Mouse (Mus musculus) ZHBTc4 (cell line): ENCODE measurements around the gene 4930522H14Rik.

Experiments
- DNase-seq: peaks from one replicate; pipeline ENCODE4 v3.0.0-alpha.2; 2011; ENCODE audit warnings: low read depth, low spot score

4930522H14Rik gene

DNA sequence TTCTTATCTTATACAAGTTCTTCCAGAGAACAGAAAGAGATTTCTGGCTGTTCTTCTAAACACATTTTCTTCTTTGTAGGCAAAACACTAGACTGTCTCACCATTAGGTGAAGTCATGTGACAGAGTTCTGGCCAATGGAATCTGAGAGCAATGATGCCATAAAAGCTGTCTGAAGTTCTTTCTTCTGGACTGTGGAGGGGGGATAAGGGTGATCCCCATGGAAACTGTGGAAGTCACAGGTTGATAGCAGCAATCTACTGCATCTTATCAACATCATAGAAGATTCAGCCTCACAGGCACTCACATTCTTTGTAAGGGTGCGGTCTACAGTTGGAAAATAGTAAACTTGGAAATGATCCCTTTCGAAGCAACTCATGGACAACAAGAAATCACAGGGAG, at the start of gene 4930522H14Rik:
Gene 4930522H14Rik (minus strand): TSS at position 187 of the 400 bp plus-strand sequence.
- DNase-seq = no peak

DNA sequence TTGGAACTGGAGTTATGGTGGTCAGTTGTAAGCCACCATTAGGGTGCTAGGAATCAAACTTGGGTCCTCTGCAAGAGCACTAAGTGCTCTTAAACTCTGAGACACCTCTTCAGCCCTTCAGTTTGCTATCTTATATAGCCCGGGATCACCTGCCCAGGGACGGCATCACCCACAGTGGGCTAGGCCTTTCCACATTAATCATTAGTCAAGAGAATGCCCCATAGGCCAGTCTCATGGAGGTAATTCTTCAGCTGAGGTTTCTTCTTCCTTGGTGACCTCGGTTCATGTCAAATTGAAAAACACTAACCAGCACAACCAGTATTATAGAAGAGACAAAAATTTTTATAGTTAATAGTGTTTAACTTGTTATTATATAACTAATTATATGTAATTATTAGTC, 47.3 kb upstream of the 4930522H14Rik start:
- no peak for DNase-seq

DNA sequence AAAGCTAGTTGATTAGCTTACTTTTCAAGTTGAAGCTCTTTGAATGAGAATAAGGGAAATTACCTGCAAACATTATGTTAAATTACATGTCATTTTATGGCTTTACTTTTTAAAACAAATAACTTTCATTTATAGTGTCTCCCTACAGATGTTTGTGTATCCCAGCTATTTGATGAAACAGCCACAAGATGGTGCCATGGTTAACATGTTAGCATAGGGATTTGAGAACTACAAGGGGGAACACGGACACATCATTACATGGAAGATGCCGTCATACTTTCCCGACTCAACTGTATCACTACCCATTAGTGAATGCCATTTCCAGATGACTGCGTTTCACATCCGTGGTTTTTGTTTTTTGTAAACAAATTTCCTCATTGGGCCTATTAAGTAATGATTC, 45.8 kb upstream of the 4930522H14Rik start:
- DNase-seq = no peak

DNA sequence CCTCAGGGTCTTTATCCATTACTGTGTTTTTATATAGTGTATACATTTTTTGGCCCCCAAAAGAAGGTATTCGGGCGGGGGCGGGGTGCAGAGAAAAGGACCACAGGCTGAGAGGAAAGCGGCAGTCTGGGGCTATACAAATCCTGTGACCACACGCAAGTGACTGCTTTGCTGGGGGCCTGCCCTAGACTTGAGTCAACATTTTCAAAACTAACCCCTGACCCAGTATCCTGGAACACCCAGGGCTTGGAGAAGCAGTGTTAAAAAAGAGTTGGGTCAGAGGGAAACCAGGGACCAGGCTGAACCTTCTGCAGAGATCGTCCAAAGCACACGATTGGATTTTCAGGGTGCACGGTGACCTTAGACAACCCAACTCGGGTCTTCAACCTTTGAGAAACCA, 43.7 kb upstream of the 4930522H14Rik start:
- no peak for DNase-seq

DNA sequence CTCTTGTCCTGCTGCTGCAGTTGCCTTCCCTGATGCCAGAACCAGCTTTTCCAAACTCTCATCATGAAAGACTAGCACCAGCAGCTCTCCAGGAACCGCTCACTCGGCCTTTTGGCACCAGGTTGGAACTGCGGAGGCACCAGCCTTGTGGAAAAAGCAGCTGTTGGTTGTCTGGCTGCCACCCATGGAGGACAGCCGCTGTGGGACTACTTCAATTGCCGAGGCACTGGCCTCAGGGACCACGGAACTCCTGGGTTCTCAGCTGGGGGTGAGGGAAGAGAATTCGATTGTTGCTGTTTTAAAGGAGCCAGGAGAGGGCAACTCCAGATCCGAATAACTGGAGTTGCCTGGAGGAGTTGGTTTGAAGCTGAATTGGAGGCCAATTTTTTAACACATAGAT, 43.2 kb upstream of the 4930522H14Rik start:
- peak; percentile 20 for DNase-seq

DNA sequence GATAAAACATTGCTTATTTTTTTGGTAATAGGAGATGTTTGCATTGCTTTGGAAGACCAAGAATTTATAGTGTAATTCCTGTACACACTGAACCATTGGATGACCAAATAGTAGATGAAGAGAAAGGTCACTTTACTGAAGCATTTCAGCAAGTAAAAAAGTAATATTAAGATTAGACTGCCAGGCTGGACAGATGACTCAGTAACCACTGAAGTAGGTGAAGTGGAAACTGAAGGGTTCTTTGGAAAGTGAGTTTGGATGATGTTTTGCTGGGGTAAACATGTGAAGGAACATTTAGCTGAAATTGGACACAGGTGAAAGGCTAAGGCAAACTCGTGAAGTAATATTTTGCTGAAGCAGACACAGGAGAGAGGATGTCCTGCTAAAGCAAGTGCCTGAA, 41.5 kb upstream of the 4930522H14Rik start:
- no peak for DNase-seq

DNA sequence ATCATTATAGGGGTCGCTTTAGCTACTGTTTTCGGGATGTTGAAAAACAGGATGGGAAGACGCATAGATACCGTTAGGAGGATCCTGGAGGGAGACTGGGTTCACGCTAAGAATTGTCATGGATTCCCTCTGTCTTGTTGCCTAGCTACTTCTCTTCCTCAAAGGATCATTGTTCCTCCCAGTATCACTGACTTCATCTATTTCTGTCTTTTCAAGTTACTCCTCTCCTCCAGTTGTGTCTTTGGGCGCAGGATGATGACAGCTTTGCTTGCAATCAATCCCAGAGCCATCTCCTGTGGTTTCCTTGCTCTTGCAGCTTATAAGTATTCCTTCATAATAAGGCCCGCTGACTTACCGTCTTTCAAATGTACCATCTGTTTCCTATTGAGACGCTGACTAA, 38.3 kb upstream of the 4930522H14Rik start:
- no peak for DNase-seq

DNA sequence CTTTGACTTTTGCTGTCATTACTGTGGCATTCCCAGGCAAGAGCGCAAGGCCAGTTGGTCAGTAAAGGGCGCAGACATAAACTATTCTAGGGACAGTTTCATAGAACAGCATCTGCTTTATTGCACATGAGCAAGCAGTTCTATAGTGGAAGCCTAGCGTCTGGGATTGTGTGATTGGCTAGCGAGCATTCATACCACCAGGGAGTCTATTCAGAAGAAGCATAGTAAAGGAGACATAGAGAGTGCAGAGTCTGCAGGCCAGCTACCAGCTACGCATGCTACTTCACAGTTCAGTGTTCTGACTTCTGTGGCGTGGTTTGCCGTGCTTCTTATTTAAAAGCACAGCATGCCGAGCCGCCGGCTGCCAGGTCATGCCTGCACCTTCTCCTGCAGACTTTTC, 37.9 kb upstream of the 4930522H14Rik start:
- DNase-seq = no peak

DNA sequence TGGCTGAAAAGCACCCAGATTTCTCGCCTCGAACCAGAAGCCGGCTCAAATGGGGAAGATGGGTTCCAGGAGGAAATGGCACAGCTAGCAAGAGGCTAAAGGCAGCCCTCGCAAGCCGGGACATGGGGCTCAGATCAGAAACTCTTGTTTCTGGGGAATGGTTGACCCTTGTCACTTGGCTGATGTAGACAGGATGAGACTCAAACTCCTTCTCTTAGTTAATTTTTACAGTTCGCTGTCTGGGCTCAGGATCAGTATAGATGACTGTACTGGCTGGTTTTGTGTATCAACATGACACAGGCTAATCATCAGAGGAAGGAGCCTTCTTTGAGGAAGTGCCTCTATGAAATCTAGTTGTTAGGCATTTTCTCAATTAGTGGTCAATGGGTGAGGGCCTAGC, 33.6 kb upstream of the 4930522H14Rik start:
- DNase-seq = no peak

DNA sequence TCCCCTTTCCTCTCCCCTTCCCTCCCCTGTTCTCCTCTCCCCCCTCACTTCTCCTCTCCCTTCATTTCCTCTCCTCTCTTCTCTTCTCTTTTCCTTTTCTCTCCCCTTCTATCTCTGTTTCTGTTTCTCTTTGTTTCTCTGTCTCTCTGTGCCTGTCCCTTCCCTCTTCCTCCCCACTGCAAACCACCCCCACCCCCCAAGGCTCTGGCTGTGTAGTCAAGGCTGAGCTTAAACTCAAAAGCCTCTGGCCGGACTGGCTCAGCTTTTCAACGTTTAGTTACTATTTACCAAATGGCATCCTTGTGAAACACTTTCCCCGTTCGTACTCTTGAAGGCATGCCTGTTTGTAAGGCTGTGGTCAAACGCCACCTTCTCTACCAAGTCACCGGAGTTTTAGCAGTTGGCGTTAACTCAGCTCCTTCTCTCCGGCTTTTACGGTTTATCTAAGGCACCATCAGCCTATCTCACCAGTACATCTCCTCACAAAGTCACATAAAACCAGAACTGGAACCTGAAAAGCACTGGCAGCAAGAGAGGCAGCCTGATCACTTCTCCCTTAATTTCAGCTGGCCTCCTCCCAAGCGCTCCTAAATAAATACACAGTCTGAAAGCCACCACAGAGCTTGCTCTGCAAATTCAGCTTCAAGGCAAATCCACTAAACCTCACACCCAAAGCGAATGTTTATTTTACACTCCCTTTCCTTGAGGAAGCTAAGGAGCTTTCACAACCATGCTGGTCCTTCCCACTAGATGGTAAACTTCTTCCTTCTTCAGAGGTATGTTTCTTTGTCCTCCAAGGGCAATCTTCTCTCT, 19.4 kb upstream of the 4930522H14Rik start:
- no peak for DNase-seq

DNA sequence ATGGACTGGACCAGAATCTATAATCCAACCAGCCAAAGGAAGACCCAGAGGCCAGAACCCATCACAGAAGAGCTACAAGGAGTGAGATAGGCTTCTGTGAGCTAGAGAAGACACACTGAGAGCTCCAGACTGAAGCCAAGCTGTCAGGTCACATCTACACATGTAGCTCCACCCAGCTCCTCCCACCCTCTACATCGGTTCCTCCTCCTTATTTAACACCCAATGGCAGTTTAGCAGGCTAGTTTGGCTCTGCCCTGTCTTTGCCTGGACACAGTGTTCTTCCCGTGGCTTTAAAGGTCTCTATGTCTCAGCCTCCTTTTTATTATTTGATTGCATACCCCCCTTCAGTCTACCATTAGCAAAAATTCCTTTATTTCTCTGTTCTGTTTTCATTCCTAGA, 16.2 kb upstream of the 4930522H14Rik start:
- DNase-seq = peak; percentile 27

DNA sequence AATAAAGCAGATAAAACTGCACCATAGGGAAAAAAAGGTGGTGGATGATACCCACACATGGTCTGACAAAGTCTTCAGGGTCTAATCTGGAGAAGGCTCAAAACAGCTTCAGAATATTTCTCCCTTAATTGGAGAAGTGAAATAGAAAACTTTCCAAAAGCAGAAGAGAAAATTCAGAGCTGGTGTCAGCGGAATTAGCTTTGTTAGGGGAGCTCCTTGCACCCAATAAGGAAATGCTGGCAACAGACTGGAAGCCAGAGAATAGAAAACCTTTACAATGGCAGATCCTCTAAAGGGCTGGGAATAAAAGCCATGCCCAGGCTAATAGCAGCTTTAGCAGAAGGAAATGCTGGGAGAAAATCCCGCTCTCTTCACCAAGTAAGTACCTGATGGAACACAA, 15.4 kb upstream of the 4930522H14Rik start:
- no peak for DNase-seq

DNA sequence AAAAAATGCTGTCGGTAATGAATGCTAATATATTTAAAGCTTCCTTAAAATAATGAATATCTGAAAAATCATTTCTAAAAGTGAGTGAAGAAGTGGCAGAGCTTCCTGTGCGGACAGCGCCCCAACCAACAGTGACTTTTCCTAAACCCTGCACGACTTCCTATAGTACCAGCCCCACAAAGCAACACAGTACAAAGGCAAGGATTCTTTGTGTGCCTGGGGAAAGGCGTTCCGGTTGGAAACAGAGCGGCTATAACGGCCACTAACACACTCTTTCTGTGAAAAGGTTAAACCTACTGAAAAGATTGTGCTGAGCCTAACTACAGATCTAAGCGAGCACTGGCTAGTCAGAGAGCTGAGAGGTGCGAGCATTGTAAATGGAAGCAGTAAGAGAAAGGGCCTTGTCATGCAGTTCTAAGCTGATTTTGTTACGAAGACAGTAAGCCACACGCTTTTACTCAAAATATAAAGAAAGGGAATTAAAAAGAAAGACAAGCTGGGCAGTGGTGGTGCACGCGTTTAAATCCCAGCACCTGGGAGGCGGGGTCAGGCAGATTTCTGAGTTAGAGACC, 766 bp downstream of the 4930522H14Rik start:
- no peak for DNase-seq

DNA sequence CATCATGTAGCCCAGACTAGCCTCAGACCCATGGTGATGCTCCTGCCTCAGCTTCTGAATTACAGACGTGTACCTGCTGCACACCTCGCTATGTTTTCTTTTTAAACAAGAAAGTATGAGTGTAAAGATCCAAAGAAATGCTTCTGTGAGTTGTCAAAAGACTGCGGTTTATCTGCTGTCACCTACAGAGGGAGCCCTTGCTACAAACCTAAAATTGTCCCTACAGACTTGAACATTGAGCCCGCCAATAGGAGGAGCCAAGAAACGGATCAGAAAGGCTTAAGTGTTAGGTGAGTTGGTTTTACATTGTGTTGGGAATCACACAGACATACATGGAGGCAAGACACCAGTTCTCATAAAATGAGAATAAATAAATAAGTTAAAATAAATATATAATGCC, 26.2 kb downstream of the 4930522H14Rik start:
- DNase-seq = peak; percentile 79

DNA sequence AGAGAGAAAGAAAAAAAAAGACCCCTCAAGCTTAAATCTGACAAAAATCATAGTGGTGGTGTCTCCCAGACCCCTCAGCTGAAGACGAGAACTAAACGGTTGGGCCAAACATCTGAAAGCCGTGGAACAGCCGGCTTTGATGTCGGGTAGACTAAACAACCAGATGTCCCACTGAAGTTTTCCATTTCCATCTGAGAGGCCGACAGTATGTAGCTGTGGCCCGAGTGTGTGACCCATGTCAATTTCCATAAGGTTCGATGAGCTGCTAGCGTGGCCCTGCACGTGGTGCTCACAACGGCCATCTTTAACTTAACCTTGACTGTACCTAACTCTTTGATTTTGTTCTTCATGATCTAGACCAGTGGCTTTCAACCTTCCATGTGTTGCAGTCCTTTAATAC, 32.6 kb downstream of the 4930522H14Rik start:
- DNase-seq = no peak

DNA sequence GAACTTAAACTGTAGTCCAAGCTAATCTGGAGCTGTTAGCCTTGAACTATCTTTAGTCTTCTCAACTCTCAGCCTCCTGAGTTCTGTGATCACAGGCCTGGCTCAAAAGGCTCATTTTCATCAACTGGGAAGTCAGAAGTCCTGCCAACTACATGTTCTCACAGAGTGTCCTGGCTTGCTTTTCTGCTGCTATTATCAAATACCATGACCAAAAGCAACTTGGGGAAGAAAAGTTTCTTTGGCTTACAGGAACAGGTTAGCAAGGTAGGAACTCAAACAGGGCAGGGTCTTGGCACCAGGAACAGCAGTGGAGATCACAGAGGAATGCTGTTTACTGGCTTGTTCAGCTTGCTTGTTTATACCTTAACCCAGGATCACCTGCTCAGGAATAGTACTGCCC, 37.5 kb downstream of the 4930522H14Rik start:
- DNase-seq = no peak

DNA sequence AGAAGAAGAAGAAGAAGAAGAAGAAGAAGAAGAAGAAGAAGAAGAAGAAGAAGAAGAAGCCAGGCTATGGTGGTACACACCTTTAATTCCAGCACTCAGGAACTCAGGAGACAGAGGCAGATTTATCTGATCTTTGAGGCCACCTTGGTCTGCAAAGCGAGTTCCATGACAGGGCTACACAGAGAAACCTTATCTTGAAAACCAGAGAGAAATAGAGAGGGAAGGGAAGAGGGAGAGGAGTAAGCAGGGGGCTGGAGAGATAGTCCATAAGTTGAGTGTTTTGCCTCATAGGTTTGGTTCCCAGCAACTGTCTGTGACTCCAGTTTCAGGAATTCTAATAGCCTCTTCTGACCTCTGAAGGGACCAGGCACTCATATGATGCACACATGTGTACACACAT, 42.3 kb downstream of the 4930522H14Rik start:
- DNase-seq = no peak

DNA sequence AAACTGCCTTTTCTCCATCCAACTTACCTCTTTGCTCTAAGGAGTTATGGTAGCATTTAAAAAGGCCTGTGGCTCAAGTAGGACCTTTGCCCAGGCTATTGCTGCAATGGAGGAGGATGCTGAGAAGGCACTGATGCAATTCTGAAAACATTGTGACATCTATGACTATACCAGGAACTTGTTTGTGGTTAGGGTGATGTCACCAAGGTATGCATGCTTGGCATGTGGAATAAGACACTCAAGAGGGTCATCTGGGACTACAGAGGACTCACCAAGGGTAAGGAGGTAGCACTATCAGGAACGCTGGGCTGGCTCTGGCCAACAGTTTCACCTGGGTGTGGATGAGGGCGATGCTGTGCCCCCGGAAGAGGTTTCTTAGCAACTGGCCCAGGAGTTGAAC, 46.5 kb downstream of the 4930522H14Rik start, which contains the start of gene Rnf11:
Gene Rnf11 (minus strand): TSS at position 108 of the 400 bp plus-strand sequence.
- DNase-seq = no peak

DNA sequence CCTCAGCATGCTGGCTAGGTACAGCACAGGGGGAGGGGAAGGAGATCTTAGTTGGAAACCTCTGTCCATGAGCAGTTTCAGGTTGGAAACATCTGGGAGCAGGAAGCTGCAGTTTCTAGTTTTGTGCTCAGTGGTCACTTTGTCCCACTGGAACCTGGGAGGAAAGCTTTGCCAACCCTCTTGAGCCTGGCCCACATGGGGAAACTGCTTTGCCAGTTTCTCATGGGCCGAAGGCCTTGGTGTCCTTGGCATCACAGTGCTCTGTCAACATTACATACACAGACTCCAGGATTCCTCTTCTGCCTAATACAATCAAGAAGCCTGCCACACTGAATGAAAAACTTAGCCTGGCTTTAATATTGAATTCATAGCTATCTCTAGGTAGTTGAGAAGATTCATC, 48.4 kb downstream of the 4930522H14Rik start:
- DNase-seq = no peak

DNA sequence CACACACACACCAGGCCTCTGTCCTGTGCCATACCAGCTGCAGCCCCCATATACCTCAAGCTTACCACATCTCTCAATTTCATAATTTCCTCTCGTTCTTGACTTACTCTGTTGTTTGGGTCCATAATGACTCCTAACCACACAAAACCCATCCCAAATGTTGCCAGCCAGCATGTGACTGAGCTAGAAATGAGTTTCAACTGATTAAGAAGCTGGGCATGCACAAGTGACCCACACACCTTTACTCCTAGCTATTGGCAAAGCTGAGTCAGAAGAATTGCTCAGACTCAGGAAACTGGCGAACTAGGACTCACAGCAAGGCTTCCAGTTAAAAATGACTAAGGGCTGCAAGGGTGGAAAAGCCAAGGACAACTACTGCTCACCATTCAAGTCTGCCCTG, 49.7 kb downstream of the 4930522H14Rik start:
- DNase-seq = no peak

DNA sequence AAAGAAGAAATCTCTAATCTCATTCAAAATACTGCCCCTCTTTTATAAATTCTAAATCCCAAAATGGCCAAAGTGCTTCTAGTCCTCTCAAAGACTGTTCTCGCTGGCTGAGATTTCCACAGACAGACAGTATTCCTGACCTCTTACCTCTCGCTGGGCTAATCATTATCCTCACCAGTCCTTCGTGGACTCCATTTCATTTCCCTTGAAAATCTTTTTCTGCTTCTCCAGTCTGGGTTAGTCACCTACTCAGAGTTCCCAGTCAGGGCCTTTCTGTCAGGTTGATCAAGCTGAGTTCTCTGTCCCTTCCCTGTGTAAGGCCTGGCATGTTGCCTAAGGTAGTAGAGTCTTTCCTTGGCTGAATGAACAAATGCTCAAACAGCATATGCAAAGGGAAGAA, 53.6 kb downstream of the 4930522H14Rik start:
- no peak for DNase-seq

DNA sequence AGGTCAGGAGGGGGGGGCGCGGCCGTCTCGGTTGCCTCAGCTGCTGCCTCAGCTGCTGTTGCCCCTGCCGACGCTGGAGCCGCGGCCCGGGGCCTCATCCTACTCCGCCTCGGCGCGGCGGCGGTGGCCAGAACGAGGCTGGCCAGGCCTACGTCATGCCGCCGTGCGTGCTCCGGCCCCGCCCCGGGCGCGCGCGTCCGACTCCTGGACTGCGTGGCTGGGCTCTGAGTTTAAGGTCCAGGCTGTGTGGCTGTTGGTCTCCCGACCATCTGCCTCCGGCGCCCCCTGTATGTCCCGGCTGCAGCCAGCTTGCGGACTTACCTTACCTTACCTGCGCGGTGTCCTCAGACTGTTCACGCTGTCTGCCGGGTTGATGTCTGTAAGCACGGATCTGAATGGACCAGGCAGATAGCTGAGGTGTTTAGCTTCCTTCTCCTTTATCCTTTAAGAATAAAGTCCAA, 54.5 kb downstream of the 4930522H14Rik start:
- DNase-seq = peak; percentile 94
